Mouse (Mus musculus) mesoderm, embryonic 11.5 days (tissue): ENCODE data around the gene Ppl.
A peak's percentile ranks its signal among the peaks of the same experiment; 100 is the strongest.

Experiments
- DNase-seq: peaks from one replicate; pipeline ENCODE4 v3.0.0-alpha.2; 2012; ENCODE audit warnings: low read depth, low spot score

Gene Ppl

DNA sequence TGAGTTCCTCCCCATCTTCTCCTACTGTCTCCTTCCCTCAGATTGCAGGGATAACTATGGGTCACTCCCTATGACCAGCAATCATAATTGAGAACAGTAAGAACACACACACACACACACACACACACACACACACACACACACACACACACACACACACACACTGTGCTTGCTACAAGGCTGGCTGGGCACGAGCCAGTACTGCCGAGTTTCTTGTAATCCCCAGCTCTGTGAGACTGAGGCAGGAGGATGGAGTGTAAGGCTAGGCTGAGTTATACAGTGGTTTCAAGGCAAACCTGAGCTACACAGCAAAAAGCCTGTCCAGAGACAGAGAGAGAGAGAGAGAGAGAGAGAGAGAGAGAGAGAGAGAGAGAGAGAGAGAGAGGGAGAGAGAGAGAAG, 2.0 kb downstream of the Ppl start:
- DNase-seq, result no peak

DNA sequence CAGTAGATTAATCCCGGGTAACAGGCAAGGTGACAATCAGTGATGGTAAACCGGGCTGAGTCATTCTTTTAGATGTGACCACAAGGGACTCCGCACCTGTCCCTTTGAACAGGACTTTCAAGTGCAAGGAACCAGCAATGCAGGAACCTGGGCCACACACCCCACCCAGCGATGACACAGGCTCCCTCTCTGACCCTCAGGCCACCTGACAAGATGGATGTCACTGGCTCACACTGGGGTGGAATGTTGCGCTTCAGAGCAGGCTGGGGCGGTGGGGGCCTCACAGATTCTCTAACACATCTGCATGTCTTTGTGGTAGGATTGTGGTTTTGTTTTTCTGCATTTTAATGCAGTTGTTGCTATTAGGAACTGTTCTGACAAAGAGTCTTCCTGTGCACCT, 8.7 kb downstream of the Ppl start:
- DNase-seq, result no peak

GRCm38 (mm10) chr16:5119845-5120244, 12.4 kb downstream of the Ppl start:
- DNase-seq, result no peak

DNA sequence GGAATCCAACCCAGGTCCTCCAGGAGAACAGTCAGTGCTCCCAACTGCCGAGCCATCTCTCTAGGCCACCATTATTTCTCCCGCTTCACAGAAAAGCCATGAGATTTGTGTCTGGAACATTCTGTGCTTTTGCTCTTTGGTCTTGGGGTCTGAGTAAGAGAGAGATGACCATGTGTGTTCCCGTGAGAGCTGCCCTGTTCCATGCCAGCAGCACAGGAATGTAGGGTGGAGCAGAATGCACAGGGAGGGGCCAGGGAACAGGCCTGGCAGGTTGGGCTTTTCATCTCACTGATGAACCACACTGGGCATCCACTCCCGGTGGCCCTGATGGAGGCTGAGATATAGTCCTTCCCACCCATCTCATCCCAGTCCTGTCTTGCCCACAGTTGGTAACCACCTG, 12.8 kb downstream of the Ppl start:
- no peak for DNase-seq

- peak; percentile 17 for DNase-seq
These were observed 18.6 kb downstream of the Ppl start for GRCm38 (mm10) chr16:5113582-5113981.

DNA sequence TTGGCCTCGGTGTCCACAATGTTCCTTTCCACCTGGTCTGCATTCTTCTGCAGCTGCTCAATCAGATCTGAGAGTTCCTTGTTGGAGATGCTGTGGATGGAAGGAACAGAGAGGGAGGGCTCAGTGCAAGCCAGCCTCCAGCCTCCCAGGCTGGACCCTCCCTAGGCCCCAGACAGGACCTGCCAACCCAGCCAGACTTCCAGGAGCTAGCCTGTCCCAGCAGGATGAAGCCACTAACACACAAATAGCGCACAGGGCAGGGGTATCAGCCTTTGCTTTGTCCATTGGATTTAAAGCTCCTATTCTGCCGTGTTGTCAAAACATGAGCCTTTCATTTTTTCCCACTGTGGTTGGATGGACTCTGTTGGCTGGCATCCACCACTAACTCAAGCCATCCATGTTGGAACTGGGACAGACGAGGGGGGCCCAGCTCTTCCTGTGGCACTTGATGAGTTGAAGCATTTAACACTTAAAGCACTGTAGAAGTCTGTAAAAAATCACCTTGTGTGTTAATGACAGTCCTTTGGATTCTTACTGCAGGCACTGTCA, 19.1 kb downstream of the Ppl start:
- DNase-seq, result no peak

DNA sequence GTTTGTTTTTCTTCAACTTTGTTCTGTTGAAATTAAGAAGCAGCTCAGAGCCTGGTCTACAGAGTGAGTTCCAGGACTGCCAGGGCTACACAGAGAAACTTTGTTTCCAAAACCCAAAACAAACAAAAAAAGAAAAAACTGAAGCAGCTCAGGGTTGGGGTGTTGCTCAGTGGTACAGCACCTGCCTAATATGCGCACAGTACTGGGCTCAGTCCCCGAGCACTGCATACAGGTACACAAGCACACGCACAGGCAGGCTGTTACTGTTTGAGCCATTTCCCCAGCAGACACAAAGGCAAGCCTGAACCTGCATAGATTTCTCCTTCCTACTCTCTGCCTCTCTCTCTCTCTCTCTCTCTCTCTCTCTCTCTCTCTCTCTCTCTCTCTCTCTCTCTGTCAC, 21.2 kb downstream of the Ppl start:
- no peak for DNase-seq

DNA sequence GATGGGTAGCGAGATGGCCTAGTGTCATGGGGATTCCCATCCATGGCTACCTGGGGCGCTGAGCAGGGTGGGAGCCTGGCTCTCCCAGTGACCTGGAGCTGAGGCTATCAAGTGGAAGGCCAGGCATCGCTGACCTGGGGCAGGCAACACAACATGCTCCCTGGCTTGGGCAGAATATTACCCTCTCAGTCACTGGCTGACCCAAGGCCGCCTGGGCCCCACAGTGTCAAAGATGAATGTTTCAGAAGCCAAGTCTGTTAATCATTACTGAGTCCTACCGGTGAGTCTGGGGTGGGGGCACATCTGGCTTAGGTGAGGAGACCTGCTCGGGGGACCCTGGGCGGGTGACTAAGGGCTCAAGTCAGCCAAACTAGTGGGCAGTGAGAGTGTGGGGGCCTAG, 22.3 kb downstream of the Ppl start:
- no peak for DNase-seq

DNA sequence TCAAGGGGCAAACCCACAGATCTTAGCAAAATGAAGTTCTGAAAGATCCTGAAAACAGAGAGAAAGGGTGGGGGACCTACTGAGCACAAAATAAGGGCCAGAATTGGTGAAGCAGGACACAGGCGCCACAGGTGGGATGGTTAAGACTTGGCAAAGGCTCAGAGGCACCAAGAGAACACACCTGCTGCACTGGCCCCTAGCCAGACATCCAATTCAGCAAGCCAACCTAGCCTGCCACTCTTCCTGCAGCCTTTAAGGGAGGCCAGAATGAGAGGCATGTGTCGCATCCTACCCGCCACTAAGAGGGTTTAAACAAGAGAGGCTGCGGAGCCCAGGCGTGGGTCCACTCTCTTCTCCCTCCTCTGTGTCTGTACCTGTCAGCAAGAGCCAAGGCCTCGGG, 31.2 kb downstream of the Ppl start:
- DNase-seq, result no peak

DNA sequence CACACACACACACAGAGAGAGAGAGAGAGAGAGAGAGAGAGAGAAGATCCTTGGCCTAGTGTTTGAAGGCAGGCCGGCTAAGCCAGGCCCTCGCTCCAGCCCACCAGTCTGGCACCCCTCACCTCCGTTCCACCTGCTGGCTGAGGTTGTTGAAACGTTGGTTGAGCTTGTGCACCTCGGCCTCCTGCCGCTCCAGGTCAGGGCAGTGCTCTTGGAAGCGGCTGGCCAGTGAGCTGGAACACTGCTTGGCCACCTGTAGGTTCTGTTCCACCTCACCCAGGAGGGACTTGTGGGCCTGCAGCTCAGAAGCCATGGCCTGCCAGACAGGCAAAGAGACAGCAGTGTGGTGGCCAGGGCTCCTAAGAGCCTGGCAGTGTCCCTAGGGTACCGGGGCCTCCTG, 35.7 kb downstream of the Ppl start:
- DNase-seq, result no peak

- DNase-seq, result no peak
These were observed 38.9 kb downstream of the Ppl start for GRCm38 (mm10) chr16:5093285-5093684.

DNA sequence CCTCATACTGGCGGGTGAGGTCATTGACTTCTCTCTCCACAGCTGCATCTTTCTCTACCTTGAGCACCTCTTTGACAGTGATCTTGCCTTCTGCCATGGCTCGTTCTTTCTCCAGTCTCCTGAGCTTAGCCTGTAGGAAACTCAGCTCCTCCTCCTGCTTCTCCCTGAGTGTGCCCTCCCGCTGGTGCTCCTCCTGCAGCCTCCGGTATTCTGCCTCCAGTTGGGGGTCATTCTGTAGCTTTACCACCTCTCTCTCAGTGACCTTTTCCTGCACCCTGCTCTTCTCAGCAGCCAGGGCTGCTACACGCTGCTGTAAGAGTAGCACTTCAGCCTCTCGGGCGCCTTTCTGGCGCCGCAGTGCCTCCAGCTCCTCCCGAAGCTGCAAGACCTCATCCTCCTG, 43.2 kb downstream of the Ppl start:
- DNase-seq, result no peak

GRCm38 (mm10) chr16:5086179-5086578, 46.0 kb downstream of the Ppl start:
- DNase-seq, result no peak

DNA sequence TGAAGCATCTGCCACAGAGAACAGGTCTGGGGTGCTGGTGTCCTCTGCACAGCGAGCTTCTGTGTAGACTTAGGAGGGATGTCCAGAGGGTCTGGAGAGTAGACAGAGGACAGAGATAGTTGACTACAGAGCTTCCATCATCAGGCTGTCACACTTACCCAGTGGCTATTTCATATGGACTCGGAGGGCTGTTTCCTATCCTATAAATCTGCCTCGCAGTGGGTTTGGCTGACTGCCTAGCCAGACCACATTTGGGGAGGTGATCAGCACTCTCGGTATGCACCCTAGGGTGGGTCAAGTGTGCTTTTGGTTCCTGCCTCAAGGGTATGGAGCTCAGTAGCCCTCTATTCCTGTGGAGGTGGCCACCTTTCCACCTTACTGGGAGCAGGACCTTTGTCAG, 47.0 kb downstream of the Ppl start:
- no peak for DNase-seq

- no peak for DNase-seq
These were observed 57.9 kb downstream of the Ppl start for GRCm38 (mm10) chr16:5074341-5074740.

- no peak for DNase-seq
These were observed 60.2 kb downstream of the Ppl start for GRCm38 (mm10) chr16:5071974-5072373.

DNA sequence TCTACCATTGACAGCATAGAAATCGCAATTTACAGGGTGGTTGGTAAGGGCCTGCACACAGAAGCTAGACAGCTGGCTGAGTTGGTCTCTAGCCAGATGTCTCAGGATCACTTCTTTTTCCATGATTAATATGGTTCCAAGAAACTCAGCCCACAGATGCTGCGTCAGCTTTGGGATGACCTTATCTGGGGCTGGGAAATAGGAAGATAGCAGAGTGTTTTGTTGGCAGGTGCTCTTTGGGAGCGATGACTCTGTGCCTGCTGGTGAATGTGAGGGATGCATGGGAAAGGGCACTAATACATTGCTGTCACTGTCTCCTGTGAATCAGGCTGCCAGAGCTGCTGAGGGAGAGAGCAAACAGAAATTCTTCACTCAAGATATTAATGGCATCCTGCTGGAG, 61.9 kb downstream of the Ppl start:
- no peak for DNase-seq

DNA sequence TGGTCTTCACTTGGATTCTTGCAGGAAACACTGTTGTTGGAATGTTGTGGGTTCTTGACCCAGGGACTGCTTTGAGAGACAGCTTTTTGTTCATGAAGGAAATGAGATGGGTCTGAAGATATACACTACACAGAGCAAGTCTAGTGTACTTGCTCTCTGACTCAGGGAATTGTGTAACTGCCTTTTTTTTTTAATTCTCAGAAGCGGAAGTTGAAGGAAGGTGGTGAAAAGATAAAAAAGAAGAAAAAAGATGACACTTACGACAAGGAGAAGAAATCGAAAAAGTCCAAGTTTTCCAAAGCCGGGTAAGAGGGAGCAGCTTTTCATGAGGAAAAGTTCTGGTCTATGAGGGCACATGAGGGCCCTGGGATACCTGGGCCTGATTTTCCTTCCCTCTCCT, 68.7 kb downstream of the Ppl start:
- DNase-seq, result no peak

GRCm38 (mm10) chr16:5058114-5058513, 74.1 kb downstream of the Ppl start:
- DNase-seq, result peak; percentile 18

GRCm38 (mm10) chr16:5050251-5051110, 81.7 kb downstream of the Ppl start:
- peak; percentile 71 for DNase-seq

DNA sequence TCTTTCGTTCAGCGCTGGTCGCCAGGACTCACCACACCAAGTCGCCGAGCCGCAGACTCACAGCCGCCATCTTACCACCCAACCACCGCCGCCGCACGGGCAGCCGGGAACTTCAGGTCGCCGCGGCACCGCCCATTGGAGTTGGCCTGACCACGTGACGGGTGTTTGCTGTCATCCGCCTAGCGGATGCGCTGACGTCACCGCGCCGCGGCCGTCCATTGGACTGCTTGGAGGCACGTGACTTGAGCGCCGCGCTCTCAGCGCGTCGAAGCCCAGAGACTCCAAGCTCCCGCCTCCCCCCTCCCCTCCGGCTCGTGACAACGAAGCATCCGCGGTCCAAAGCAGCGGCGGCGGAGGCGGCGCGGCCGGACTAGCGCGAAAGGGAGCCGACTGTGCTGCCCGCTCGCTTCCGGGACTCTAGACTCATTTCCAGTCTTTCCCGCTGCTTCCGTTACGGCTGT, 82.4 kb downstream of the Ppl start, which contains the start of the genes Glyr1 and Ubn1:
Glyr1 (minus strand) TSS at position 90 of the 461 bp plus-strand sequence.
Ubn1 (plus strand) TSS at position 284 of the 461 bp plus-strand sequence.
- DNase-seq, result peak; percentile 100

DNA sequence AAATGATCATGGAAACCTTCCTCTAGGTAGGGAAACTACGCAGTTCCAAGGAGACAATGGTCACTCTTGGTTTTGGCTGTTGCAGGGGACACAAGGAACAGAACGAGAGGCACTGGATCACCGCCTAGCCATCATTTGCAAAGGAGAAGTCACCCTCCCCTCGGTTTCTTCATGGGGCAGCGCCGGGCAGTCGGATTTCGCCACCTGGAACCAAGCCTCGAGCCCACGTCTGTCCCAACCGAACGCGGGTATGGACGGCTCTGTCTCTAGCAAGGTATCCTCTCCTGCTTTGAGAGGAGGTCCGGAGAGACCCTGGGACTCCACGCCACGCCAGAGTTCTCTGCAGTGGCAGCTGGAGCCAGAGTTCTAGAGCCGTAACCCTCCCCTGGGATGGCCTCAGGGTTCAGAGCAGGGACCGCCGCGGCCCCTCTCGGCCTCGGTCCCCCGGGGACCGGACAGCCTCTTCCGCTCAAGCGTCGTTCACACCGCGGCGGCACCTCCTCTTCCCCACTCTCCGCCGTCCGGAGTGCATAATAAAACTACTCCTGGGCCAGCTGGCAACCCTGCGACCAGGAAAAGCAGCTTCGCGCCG, 82.9 kb downstream of the Ppl start:
- DNase-seq, result no peak

DNA sequence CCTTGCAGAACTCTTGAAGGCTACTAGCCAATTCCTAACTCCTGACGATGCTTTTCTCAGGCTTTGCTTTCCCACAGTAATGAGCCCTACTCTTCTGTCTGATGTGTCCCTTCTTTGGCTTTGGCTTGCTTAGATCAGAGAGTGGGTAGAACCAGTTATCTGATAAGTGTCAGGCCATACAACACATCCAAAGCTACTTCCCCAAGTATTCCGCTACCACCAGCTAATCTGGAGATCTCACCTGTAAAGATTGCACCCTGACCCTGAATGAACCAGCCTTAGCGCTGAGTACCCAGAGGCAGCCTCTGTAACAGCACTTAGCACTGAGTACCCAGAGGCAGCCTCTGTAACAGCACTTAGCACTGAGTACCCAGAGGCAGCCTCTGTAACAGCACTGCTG, 86.9 kb downstream of the Ppl start:
- DNase-seq, result no peak
